ENCODE assay signal across 15 mouse cellular contexts in the genomic region with DNA sequence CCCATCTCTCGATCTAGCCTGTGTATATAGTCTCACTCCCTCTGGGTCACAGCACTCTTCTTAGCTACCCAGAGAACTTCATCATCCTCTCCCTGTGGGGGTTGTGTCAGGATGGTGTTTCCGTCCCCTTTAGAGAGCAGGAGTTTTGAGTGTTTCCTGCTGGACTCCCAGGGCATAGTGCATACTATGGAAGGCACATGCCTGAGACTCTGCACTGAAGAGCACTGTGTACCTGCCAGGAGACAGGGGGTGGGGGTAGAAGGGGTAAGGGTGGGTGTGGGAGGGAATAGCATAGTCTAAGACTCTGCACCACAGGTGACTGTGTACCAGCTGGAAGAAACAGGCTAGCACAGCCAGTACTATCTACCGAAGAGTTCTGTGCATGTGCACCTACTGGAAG. TPM values are rescaled to one million over a fixed set of nuclear protein-coding genes. Genes with fewer than 3 reads are reported as not detected.
A peak's percentile ranks its signal among the peaks of the same experiment; 100 is the strongest.
DNase-seq lines count a peak whose midpoint lies in the region; ATAC-seq and TF ChIP-seq lines count a peak whose summit lies in the region.
"Had no signal": no experiment of that assay in that cellular context is flagged by ENCODE, and none has a peak within 500 bp of the region (broad histone marks: within the 10 kb centered on the region; RNA-seq: fewer than 3 reads in every experiment).

No protein-coding gene starts in this region.

- H3K36me3 ChIP-seq in heart, adult 2 months (ENCODE audit: control insufficient read depth, insufficient read depth, low read length) = peaks cover 1% of the 10 kb centered on the region; the same call in 1 of the 2 replicates
- peaks cover 5% of the 10 kb centered on the region; the same call in 1 of the 2 replicates for H3K36me3 ChIP-seq in lung, embryonic 14.5 days (ENCODE audit: insufficient read depth)
- no peaks in the 10 kb centered on the region for H3K36me3 ChIP-seq in kidney, adult 2 months (ENCODE audit: control insufficient read depth, insufficient read depth, low read length)
- H3K36me3 ChIP-seq in liver, postnatal 0 days (replicated peaks; ENCODE audit: insufficient read depth, low read length) = peaks cover 9% of the 10 kb centered on the region

- H3K79me2 ChIP-seq in heart, adult 2 months (replicated peaks; ENCODE audit: control insufficient read depth, insufficient read depth, low read length) = 0 out of 2 replicates have a peak, but pooled peaks cover 2% of the 10 kb centered on the region

- 66% methylated on average over 3 of the region's 3 CpGs for WGBS in heart, adult 2 months
- WGBS in lung, embryonic 14.5 days = 67% methylated on average over 3 of the region's 3 CpGs
- 47% methylated on average over 3 of the region's 3 CpGs for WGBS in kidney, adult 2 months
- 50% methylated on average over 3 of the region's 3 CpGs for WGBS in liver, postnatal 0 days (ENCODE audit: insufficient replicate concordance)

- no peak for TF ChIP-seq POLR2A in heart, adult 2 months (IDR thresholded peaks at IDR 0.05; ENCODE audit: insufficient read depth, low read depth, low read length)
- TF ChIP-seq POLR2A in kidney, adult 2 months (IDR thresholded peaks at IDR 0.05; ENCODE audit: low read depth, low read length) = no peak

- H3K9ac ChIP-seq in heart, adult 2 months (ENCODE audit: low read depth, low read length) = no peak overlapping the region
- H3K9ac ChIP-seq in lung, embryonic 14.5 days = no peak overlapping the region
- peak overlapping the region; percentile 48 for H3K9ac ChIP-seq in liver, postnatal 0 days (replicated peaks)
- H3K9ac ChIP-seq: midbrain, embryonic 13.5 days had no signal

- peaks cover 30% of the 10 kb centered on the region for H3K4me1 ChIP-seq in heart, adult 2 months (ENCODE audit: control insufficient read depth, insufficient read depth, low read length)
- H3K4me1 ChIP-seq in lung, embryonic 14.5 days (ENCODE audit: insufficient read depth) = peaks cover 33% of the 10 kb centered on the region
- H3K4me1 ChIP-seq in kidney, adult 2 months (ENCODE audit: control insufficient read depth, insufficient read depth, low read length) = peaks cover 63% of the 10 kb centered on the region
- H3K4me1 ChIP-seq in liver, postnatal 0 days (ENCODE audit: insufficient read depth) = peaks cover 67% of the 10 kb centered on the region

- H3K27me3 ChIP-seq in heart, adult 2 months (ENCODE audit: control insufficient read depth, insufficient read depth, low read length) = no peaks in the 10 kb centered on the region
- no peaks in the 10 kb centered on the region for H3K27me3 ChIP-seq in lung, embryonic 14.5 days (ENCODE audit: insufficient read depth, low read length)
- H3K27me3 ChIP-seq in kidney, adult 2 months (replicated peaks; ENCODE audit: control insufficient read depth, insufficient read depth, low read length) = no peaks in the 10 kb centered on the region
- H3K27me3 ChIP-seq in liver, postnatal 0 days (ENCODE audit: insufficient read depth, low read length) = no peaks in the 10 kb centered on the region

- no peak overlapping the region for H3K4me2 ChIP-seq in lung, embryonic 14.5 days
- peak overlapping the region; percentile 24 for H3K4me2 ChIP-seq in liver, postnatal 0 days (ENCODE audit: low read depth, low read length)
- H3K4me2 ChIP-seq: midbrain, embryonic 13.5 days had no signal

- no peak overlapping the region; the same call in 1 of the 2 replicates for H3K27ac ChIP-seq in heart, adult 2 months
- H3K27ac ChIP-seq in lung, embryonic 14.5 days (ENCODE audit: low read depth) = 0 out of 2 replicates have a peak overlapping the region, but pooled peaks have one; percentile 48
- H3K27ac ChIP-seq in kidney, adult 2 months (ENCODE audit: insufficient read depth, low read depth, low read length) = peak overlapping the region; percentile 46
- H3K27ac ChIP-seq in liver, postnatal 0 days (ENCODE audit: low read depth) = peak overlapping the region; percentile 95
- H3K27ac ChIP-seq: midbrain, embryonic 13.5 days had no signal

- DNase-seq in heart, adult 11 months = peak; percentile 89
- DNase-seq in heart, adult 2 months = no peak
- no peak for DNase-seq in lung, embryonic 14.5 days
- no peak for DNase-seq in lung, postnatal 10 days
- DNase-seq in kidney, adult 2 months = peak; percentile 63
- DNase-seq in liver, postnatal 0 days = no peak
- DNase-seq in left cerebral cortex, postnatal 10 days (ENCODE audit: extremely low spot score in 1 of 2, low spot score in 2 of 2) = no peak
- DNase-seq in MN1 (ENCODE audit: low spot score) = no peak
- DNase-seq: adrenal gland, adult 2 months; cerebellum, postnatal 10 days; gastrocnemius, postnatal 14 days; spleen, adult 18-20 months had no signal

- TF ChIP-seq EP300 in heart, adult 2 months (IDR thresholded peaks at IDR 0.05; ENCODE audit: insufficient read depth, low read depth, low read length) = no peak
- no peak for TF ChIP-seq EP300 in liver, postnatal 0 days (IDR thresholded peaks at IDR 0.05; ENCODE audit: low read depth)

- no peak for ATAC-seq in lung, embryonic 14.5 days (ENCODE audit: insufficient read depth)
- ATAC-seq in liver, postnatal 0 days = no peak
- ATAC-seq: forebrain, embryonic 16.5 days; midbrain, embryonic 13.5 days had no signal

- intact Hi-C loops in heart, adult 2 months (cut with DNase I) = no loop called here
- intact Hi-C loops in left cerebral cortex, postnatal 10 days (cut with DNase I) = no loop called here

- TF ChIP-seq CTCF in heart, adult 2 months (IDR thresholded peaks at IDR 0.05) = no peak
- no peak for TF ChIP-seq CTCF in lung, embryonic 14.5 days (IDR thresholded peaks at IDR 0.05; ENCODE audit: low read depth)
- TF ChIP-seq CTCF in kidney, adult 2 months (conservative IDR thresholded peaks at IDR 0.05; ENCODE audit: insufficient read depth, insufficient read length, low read depth, low read length) = no peak
- TF ChIP-seq CTCF in liver, postnatal 0 days (IDR thresholded peaks at IDR 0.05; ENCODE audit: low read depth) = no peak

- no peak overlapping the region for H3K4me3 ChIP-seq in heart, adult 2 months
- H3K4me3 ChIP-seq in lung, embryonic 14.5 days (ENCODE audit: low read depth, low read length) = no peak overlapping the region
- no peak overlapping the region for H3K4me3 ChIP-seq in kidney, adult 2 months (ENCODE audit: insufficient read depth, low read depth, low read length)
- no peak overlapping the region for H3K4me3 ChIP-seq in liver, postnatal 0 days (ENCODE audit: low read depth, low read length)
- H3K4me3 ChIP-seq: erythroblast, embryonic 14.5 days; midbrain, embryonic 13.5 days had no signal

- H3K9me3 ChIP-seq in lung, embryonic 14.5 days (ENCODE audit: low read depth, low read length) = no peaks in the 10 kb centered on the region
- H3K9me3 ChIP-seq in liver, postnatal 0 days (ENCODE audit: low read length) = no peaks in the 10 kb centered on the region
- H3K9me3 ChIP-seq: midbrain, embryonic 13.5 days had no signal

RNA-seq across cellular contexts. Expression of a gene that starts 4.8 kb away (rescaled TPM):
- total RNA-seq in heart, adult 2 months (2021) = 10 to 100 TPM in 1 of 2 experiments, 1 to 10 TPM in 1; 3.8 to 13.8 TPM
- 5.3 and 6.3 TPM in 2 replicates for polyA plus RNA-seq in heart, adult 2 months (2012; rRNA removed)
- 6.6 and 8.3 TPM in 2 replicates for polyA plus RNA-seq in lung, embryonic 14.5 days (2014; fragmentation: Nextera tagmentation; extraction: Ambion mirVana)
- 5.6 and 6.8 TPM in 2 replicates for polyA plus RNA-seq in kidney, adult 2 months (2012; rRNA removed)
- polyA plus RNA-seq in liver, postnatal 0 days (2015; fragmentation: Nextera tagmentation; extraction: Ambion mirVana) = 2.4 and 2.5 TPM in 2 replicates
- total RNA-seq in left cerebral cortex, postnatal 10 days (2021) = 10 to 100 TPM; 14.6 to 16.0 TPM

RNA-seq across cellular contexts. Expression of a gene that starts 40.1 kb away (rescaled TPM):
- total RNA-seq in heart, adult 2 months (2021) = 1 to 10 TPM; 5.0 to 5.1 TPM
- 5.0 and 5.3 TPM in 2 replicates for polyA plus RNA-seq in heart, adult 2 months (2012; rRNA removed)
- 6.9 and 8.0 TPM in 2 replicates for polyA plus RNA-seq in lung, embryonic 14.5 days (2014; fragmentation: Nextera tagmentation; extraction: Ambion mirVana)
- 9.8 and 11.2 TPM in 2 replicates for polyA plus RNA-seq in kidney, adult 2 months (2012; rRNA removed)
- polyA plus RNA-seq in liver, postnatal 0 days (2015; fragmentation: Nextera tagmentation; extraction: Ambion mirVana) = 2.2 and 2.5 TPM in 2 replicates
- 10 to 100 TPM; 13.7 to 14.4 TPM for total RNA-seq in left cerebral cortex, postnatal 10 days (2021)

RNA-seq across cellular contexts. Expression of a gene that starts 40.5 kb away (rescaled TPM):
- total RNA-seq in heart, adult 2 months (2021) = 10 to 100 TPM; 17.4 to 18.2 TPM
- 23.6 and 25.8 TPM in 2 replicates for polyA plus RNA-seq in heart, adult 2 months (2012; rRNA removed)
- 53.7 and 56.4 TPM in 2 replicates for polyA plus RNA-seq in lung, embryonic 14.5 days (2014; fragmentation: Nextera tagmentation; extraction: Ambion mirVana)
- 64.1 and 66.7 TPM in 2 replicates for polyA plus RNA-seq in kidney, adult 2 months (2012; rRNA removed)
- 33.1 and 35.0 TPM in 2 replicates for polyA plus RNA-seq in liver, postnatal 0 days (2015; fragmentation: Nextera tagmentation; extraction: Ambion mirVana)
- total RNA-seq in left cerebral cortex, postnatal 10 days (2021) = 10 to 100 TPM; 26.6 to 27.3 TPM

RNA-seq across cellular contexts. Expression of a gene that starts 55.8 kb away (rescaled TPM):
- 10 to 100 TPM; 47.3 to 49.0 TPM for total RNA-seq in heart, adult 2 months (2021)
- polyA plus RNA-seq in heart, adult 2 months (2012; rRNA removed) = 36.6 and 43.6 TPM in 2 replicates
- 140 and 144 TPM in 2 replicates for polyA plus RNA-seq in lung, embryonic 14.5 days (2014; fragmentation: Nextera tagmentation; extraction: Ambion mirVana)
- 42.6 and 47.9 TPM in 2 replicates for polyA plus RNA-seq in kidney, adult 2 months (2012; rRNA removed)
- 40.3 and 42.8 TPM in 2 replicates for polyA plus RNA-seq in liver, postnatal 0 days (2015; fragmentation: Nextera tagmentation; extraction: Ambion mirVana)
- 10 to 100 TPM; 62.9 to 68.6 TPM for total RNA-seq in left cerebral cortex, postnatal 10 days (2021)

Comparison
In these comparisons a context has a peak if more than half of its experiments do, and no peak if none do; other contexts are left out.
1. DNase-seq: peak in heart, adult 11 months (single experiment) and kidney, adult 2 months (single experiment); none in heart, adult 2 months (0 of 2), lung, embryonic 14.5 days (single experiment), lung, postnatal 10 days (single experiment), liver, postnatal 0 days (single experiment), left cerebral cortex, postnatal 10 days (0 of 2) and MN1 (single experiment).